Mouse (Mus musculus) myocyte (in vitro differentiated cells): ENCODE measurements around the gene Gm42417. TPM values are rescaled to one million over a fixed set of nuclear protein-coding genes. Genes with fewer than 3 reads are reported as not detected.
A peak's percentile ranks its signal among the peaks of the same experiment; 100 is the strongest.

Experiments used
- H3K27me3 ChIP-seq: one replicate; pipeline ENCODE4 v1.6.1; 2011; ENCODE audit not compliant: control insufficient read depth, insufficient read depth, insufficient read length
- H3K36me3 ChIP-seq: one replicate; pipeline ENCODE4 v1.6.1; 2011; ENCODE audit not compliant: control insufficient read depth, insufficient read depth
- H3K4me2 ChIP-seq: one replicate; pipeline ENCODE4 v1.6.1; 2011; ENCODE audit warnings: low read depth, control low read depth
- H3K4me3 ChIP-seq: one replicate; pipeline ENCODE4 v1.5.1; 2011; ENCODE audit warnings: mild to moderate bottlenecking, control low read depth, moderate library complexity
- H3K79me2 ChIP-seq: one replicate; pipeline ENCODE4 v1.6.1; 2011; ENCODE audit not compliant: control insufficient read depth, insufficient read depth
- H3ac ChIP-seq: one replicate; pipeline ENCODE4 v1.6.1; 2011; ENCODE audit not compliant: control insufficient read depth, insufficient read length
- CEBPB ChIP-seq: IDR thresholded peaks from 2 replicates; pipeline ENCODE4 v1.6.1; 2011; ENCODE audit warnings: mild to moderate bottlenecking, moderate library complexity; ENCODE audit not compliant: poor library complexity, insufficient read depth, severe bottlenecking
- E2F4 ChIP-seq: IDR thresholded peaks from one replicate; pipeline ENCODE4 v1.6.1; 2011; ENCODE audit warnings: mild to moderate bottlenecking, control low read depth, moderate library complexity; ENCODE audit not compliant: insufficient read depth
- MAX ChIP-seq: IDR thresholded peaks from one replicate; pipeline ENCODE4 v1.6.1; 2011; ENCODE audit warnings: low read depth, mild to moderate bottlenecking, control low read depth
- MYOD1 ChIP-seq, 3 experiments: IDR thresholded peaks; one replicate each; pipeline ENCODE4 v1.6.1; 2011; ENCODE audit warnings: control low read depth in 2 of 3, low read depth in 2 of 3, mild to moderate bottlenecking in 2 of 3, moderate library complexity in 1 of 3; ENCODE audit not compliant: insufficient read length in 2 of 3, control insufficient read depth in 1 of 3
- MYOG ChIP-seq, 3 experiments: IDR thresholded peaks; one replicate each; pipeline ENCODE4 v1.6.1; 2011; ENCODE audit warnings: control low read depth in 2 of 3, low read depth in 2 of 3, mild to moderate bottlenecking in 2 of 3; ENCODE audit not compliant: insufficient read length in 2 of 3, control insufficient read depth in 1 of 3, insufficient read depth in 1 of 3
- POLR2A ChIP-seq: IDR thresholded peaks from one replicate; pipeline ENCODE4 v1.6.1; 2011; ENCODE audit warnings: low read depth, mild to moderate bottlenecking, control low read depth, moderate library complexity; ENCODE audit not compliant: insufficient read length
- POLR2AphosphoS2 ChIP-seq: IDR thresholded peaks from one replicate; pipeline ENCODE4 v1.6.1; 2011; ENCODE audit warnings: low read depth, control low read depth; ENCODE audit not compliant: insufficient read length
- REST ChIP-seq: IDR thresholded peaks from one replicate; pipeline ENCODE4 v1.6.1; 2011; ENCODE audit warnings: mild to moderate bottlenecking, control low read depth, moderate library complexity; ENCODE audit not compliant: insufficient read depth, insufficient read length
- SRF ChIP-seq: IDR thresholded peaks from one replicate; pipeline ENCODE4 v1.6.1; 2011; ENCODE audit warnings: low read depth; ENCODE audit not compliant: control insufficient read depth, insufficient read length
- TCF12 ChIP-seq: IDR thresholded peaks from one replicate; pipeline ENCODE4 v1.6.1; 2011; ENCODE audit warnings: mild to moderate bottlenecking, control low read depth; ENCODE audit not compliant: poor library complexity, insufficient read depth, severe bottlenecking
- TCF3 ChIP-seq: IDR thresholded peaks from one replicate; pipeline ENCODE4 v1.6.1; 2011; ENCODE audit warnings: low read depth, control low read depth; ENCODE audit not compliant: insufficient read length
- USF1 ChIP-seq: IDR thresholded peaks from one replicate; pipeline ENCODE4 v1.6.1; 2011; ENCODE audit warnings: low read depth, mild to moderate bottlenecking, control low read depth, moderate library complexity
- polyA plus RNA-seq: library from polyadenylated mRNA; unstranded; fragments of >200 nt; fragmentation: generic; extraction: Trizol; gene quantifications from one replicate; pipeline ENCODE4 v1.2.1, GENCODE M21; 2012; ENCODE audit warnings: missing spikeins

Gm42417 gene
- polyA plus RNA-seq, 1 experiment = 0.13 TPM

DNA sequence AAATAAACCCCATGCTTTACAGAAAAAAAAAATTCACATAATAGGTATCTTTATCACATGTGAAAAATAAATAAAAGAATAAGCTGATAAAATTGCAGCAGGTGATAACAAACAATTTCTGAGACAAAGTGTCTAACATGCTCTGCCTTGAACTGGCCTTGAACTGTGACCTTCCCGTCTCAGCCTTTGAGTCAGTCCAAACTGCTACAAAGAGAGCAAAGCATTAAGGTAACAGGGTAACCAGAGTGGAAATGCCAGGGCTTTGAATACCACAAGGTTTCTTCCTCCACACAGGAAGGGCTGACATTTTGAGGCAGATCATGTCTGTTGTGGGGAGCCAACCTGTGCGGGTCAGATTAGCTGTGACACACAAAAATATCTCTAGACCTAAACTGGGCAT is 6.2 kb upstream of the Gm42417 start:
- H3K27me3 ChIP-seq = no peaks in the 10 kb centered on the region
- TF ChIP-seq CEBPB (no peak), MYOD1 (IDR thresholded peaks at IDR 0.05; ENCODE audit: control insufficient read depth in 1 of 3, insufficient read length in 2 of 3, low read depth in 2 of 3) (no peak), SRF (no peak), POLR2A (no peak), MAX (no peak), E2F4 (no peak)
- no peak overlapping the region for H3ac ChIP-seq
- H3K79me2 ChIP-seq = peaks cover 15% of the 10 kb centered on the region
- H3K4me2 ChIP-seq = peak overlapping the region; percentile 27
- H3K36me3 ChIP-seq = peaks cover 12% of the 10 kb centered on the region
- peak overlapping the region; percentile 37 for H3K4me3 ChIP-seq

DNA sequence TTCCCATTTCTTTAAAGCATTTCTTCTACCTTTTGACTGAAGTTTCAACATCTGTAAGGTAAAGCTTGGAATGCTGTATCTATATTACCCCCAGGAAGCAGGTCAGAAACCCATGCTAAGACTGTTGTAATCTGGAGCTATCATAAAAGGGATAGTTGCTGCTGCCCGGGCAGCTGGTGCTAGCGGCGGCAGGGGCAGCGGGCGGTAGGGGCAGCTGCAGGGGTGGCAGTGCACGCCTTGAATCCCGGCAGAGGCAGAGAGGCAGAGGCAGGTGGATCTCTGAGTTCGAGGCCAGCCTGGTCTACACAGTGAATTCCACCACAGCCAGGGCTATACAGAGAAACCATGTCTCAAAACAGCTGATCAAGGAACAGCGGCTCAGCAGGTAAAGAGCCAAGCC is 3.7 kb upstream of the Gm42417 start:
- Histone ChIP-seq H3ac (no peak overlapping the region), H3K4me2 (no peak overlapping the region), H3K27me3 (no peaks in the 10 kb centered on the region), H3K4me3 (no peak overlapping the region), H3K36me3 (no peaks in the 10 kb centered on the region), H3K79me2 (peaks cover 15% of the 10 kb centered on the region)
- no peak for TF ChIP-seq TCF3
- no peak for TF ChIP-seq CEBPB
- TF ChIP-seq E2F4 = no peak
- peak in 1 of 3 experiments; percentile 66 for TF ChIP-seq MYOD1 (IDR thresholded peaks at IDR 0.05; ENCODE audit: control insufficient read depth in 1 of 3, insufficient read length in 2 of 3, low read depth in 2 of 3)
- peak in 2 of 3 experiments; percentile 41 to 51 for TF ChIP-seq MYOG (IDR thresholded peaks at IDR 0.05; ENCODE audit: control insufficient read depth in 1 of 3, insufficient read depth in 1 of 3, insufficient read length in 2 of 3, low read depth in 2 of 3)

DNA sequence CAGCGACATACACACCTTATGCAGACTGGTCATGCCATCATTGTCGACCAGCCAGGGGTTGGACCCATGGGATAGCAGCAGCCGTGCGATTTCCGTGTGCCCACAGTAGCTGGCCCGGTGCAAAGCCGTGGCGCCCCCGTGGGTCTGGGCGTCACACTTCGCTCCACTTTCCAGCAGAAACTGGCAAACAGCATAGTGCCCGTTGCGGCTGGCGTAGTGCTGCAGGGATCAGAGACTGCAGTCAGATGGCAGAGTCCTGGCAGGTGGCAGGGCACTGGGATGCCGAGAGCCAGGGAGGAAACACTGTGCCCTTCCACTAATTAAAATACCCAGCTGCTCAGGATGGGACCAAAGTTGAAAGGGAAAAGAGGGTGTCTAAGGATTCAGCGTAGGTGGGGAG is 2.6 kb upstream of the Gm42417 start:
- H3K79me2 ChIP-seq = peaks cover 15% of the 10 kb centered on the region
- H3K4me2 ChIP-seq = no peak overlapping the region
- H3K4me3 ChIP-seq = no peak overlapping the region
- no peak overlapping the region for H3ac ChIP-seq
- TF ChIP-seq CEBPB = no peak
- TF ChIP-seq SRF = no peak
- TF ChIP-seq MYOD1 (IDR thresholded peaks at IDR 0.05; ENCODE audit: control insufficient read depth in 1 of 3, insufficient read length in 2 of 3, low read depth in 2 of 3) = peak in 1 of 3 experiments; percentile 53
- TF ChIP-seq POLR2A = no peak
- no peak for TF ChIP-seq USF1
- TF ChIP-seq REST = no peak
- no peaks in the 10 kb centered on the region for H3K27me3 ChIP-seq
- H3K36me3 ChIP-seq = no peaks in the 10 kb centered on the region

DNA sequence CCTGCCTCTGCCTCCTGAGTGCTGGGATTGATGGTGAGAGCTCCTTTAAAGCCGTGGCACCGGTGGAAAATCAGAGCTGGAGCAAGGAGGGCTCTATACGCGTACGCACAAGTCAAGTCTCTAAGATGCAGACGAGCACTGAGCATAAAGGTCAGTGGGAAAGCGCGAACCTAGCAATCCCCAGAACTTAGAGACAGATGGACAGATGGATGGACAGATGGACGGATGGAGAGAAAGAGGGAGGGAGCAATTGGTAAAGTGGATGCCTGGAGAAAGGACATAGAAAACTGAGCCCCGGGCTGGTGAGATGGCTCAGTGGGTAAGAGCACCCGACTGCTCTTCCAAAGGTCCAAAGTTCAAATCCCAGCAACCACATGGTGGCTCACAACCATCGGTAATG is 1.6 kb upstream of the Gm42417 start:
- no peaks in the 10 kb centered on the region for H3K36me3 ChIP-seq
- no peak overlapping the region for H3K4me3 ChIP-seq
- TF ChIP-seq TCF12 (no peak), REST (no peak), TCF3 (no peak), POLR2A (no peak), POLR2AphosphoS2 (no peak)

DNA sequence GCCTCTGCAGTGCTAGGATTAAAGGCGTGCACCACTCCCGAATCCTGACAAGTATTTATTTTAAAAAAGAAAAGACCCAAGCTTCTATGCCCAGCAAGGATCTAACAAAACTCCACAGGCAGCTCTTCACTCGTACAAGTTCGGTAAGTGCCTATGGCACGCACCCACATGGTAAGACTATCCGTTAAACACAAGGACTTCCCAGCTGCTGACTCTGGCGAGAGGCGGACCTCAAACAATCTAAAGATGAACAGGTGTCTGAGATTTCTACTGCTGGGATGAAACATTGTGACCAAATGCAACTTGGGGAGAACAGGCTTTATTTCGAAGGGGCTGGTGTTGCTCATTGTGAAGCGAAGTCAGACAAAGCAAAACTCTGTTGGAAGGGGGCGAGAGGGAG is 903 bp upstream of the Gm42417 start:
- no peaks in the 10 kb centered on the region for H3K36me3 ChIP-seq
- no peak for TF ChIP-seq CEBPB
- peak; percentile 17 for TF ChIP-seq TCF12
- no peak for TF ChIP-seq TCF3
- no peak for TF ChIP-seq USF1
- TF ChIP-seq POLR2A = no peak
- no peak for TF ChIP-seq REST
- TF ChIP-seq MAX = no peak
- TF ChIP-seq SRF = no peak
- peak in 1 of 3 experiments; percentile 63 for TF ChIP-seq MYOD1 (IDR thresholded peaks at IDR 0.05; ENCODE audit: control insufficient read depth in 1 of 3, insufficient read length in 2 of 3, low read depth in 2 of 3)
- peak in 1 of 3 experiments; percentile 53 for TF ChIP-seq MYOG (IDR thresholded peaks at IDR 0.05; ENCODE audit: control insufficient read depth in 1 of 3, insufficient read depth in 1 of 3, insufficient read length in 2 of 3, low read depth in 2 of 3)
- TF ChIP-seq POLR2AphosphoS2 = no peak
- no peak for TF ChIP-seq E2F4
- H3K79me2 ChIP-seq = peaks cover under 1% of the 10 kb centered on the region
- no peak overlapping the region for H3ac ChIP-seq
- H3K4me2 ChIP-seq = no peak overlapping the region
- H3K27me3 ChIP-seq = no peaks in the 10 kb centered on the region
- no peak overlapping the region for H3K4me3 ChIP-seq

More for the DNA sequence above, 1.6 kb upstream of the Gm42417 start:
- H3K79me2 ChIP-seq = peaks cover 7% of the 10 kb centered on the region
- no peak overlapping the region for H3ac ChIP-seq
- H3K4me2 ChIP-seq = no peak overlapping the region
- no peaks in the 10 kb centered on the region for H3K27me3 ChIP-seq
